Mouse (Mus musculus): Measurements from ENCODE around the gene Cdyl.

Cdyl gene

DNA sequence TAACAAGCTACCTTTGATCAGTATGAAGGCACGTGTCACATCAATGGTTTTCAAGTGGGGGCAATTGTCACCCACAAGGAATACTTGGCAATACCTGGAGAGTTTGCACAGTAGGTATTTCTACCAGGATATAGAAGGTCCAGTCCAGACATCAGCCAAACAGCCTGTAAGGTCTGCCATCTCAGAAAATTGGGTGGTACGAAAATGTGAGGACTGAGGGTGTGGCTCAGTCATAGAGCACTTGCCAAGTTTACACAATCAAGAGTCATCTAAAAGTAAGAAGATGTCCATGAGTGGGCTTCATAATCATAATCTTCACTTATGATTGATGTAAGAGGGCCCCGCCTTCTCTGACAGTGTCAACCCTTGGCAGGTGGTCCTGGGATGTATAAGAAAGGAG lies 29.9 kb downstream of the Cdyl start:
- DNase-seq (ENCODE audit: low spot score in 2 of 2), result no peak

GRCm38 (mm10) chr13:35717658-35718057 lies 58.0 kb downstream of the Cdyl start:
- DNase-seq (ENCODE audit: low spot score in 2 of 2), result no peak

- no peak for DNase-seq (ENCODE audit: low spot score in 2 of 2)
These were observed 59.9 kb downstream of the Cdyl start for GRCm38 (mm10) chr13:35719581-35719980.

DNA sequence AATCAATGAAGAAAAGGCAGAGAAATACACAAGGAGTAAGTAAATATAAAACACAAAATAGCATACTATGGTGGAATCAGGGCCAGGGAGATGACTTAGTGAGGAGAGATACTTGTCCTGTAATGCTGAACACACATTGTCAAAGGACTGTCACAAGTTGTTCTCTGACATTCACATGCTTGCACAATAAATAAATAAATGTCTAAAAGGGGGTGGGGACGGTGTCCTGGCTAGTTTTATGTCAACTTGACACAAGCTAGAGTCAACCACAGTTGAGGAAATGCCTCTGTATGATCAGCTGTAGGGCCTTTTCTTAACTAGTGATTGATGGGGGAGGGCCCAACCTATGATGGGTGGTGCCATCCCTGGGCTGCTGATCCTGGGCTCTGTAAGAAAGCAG lies 63.4 kb downstream of the Cdyl start:
- DNase-seq (ENCODE audit: low spot score in 2 of 2), result no peak

GRCm38 (mm10) chr13:35726025-35726424 lies 66.4 kb downstream of the Cdyl start:
- DNase-seq (ENCODE audit: low spot score in 2 of 2), result no peak

DNA sequence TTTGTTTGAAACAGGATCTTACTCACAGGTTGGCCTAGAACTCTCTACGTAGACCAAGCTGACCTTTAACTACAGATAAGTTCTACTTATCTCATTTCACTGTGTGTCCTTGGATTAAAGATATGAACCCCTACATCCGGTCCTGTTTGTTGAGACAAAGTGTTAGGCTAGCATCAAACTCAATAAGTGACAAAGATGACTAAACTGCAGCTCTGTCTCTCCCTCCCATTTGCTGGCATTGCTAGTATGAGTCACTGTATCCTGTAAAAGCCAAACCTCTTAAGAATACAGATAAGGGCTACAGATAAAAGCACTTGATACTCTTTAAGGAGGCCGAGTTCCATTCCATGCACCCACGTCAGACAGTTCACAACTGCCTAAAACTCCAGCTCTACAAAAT lies 72.5 kb downstream of the Cdyl start:
- no peak for DNase-seq (ENCODE audit: low spot score in 2 of 2)

GRCm38 (mm10) chr13:35732891-35733596 lies 73.4 kb downstream of the Cdyl start:
- DNase-seq (ENCODE audit: low spot score in 2 of 2), result no peak

- DNase-seq (ENCODE audit: low spot score in 2 of 2), result no peak
These were observed 77.9 kb downstream of the Cdyl start for GRCm38 (mm10) chr13:35737565-35737964.

GRCm38 (mm10) chr13:35738210-35738609 lies 78.6 kb downstream of the Cdyl start:
- DNase-seq (ENCODE audit: low spot score in 2 of 2), result no peak

GRCm38 (mm10) chr13:35739473-35739872 lies 79.8 kb downstream of the Cdyl start:
- no peak for DNase-seq (ENCODE audit: low spot score in 2 of 2)

DNA sequence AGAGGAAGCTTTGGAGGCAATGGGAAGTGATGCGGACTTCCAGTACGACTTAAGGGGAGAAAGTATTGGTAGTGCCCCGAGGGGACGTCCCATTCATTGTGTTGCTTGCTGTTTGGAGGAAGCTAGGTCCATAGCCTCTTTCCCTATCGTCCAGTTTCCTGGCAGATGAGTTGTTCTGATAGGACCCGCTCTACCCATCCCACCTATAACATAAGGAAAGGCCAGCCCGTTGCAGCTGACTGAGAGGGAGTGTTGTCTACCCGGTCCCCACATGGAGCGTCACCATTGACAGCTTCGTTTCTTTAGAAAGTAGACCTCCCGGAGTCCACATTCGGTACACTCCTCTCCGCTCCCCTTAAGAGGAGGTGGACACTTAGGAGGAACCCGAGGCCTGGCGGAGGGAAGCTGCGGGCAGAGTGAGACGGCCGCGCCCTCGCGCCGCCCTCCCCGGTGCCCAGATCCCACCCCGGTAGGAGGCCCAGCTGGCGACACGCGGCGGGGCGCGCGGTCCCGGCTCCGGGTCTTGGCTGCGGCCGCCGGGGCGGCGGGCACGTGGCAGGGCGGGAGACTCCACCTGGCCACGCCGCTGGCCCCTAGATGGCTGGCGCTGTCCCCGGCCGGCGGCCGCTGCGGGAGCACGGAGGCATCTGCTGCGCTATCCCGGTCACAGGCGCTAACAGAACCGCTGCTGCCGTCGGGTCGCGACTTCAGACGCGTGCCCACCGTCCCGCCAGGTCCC lies 80.8 kb downstream of the Cdyl start:
- DNase-seq (ENCODE audit: low spot score in 2 of 2), result peak; percentile 79 to 81

DNA sequence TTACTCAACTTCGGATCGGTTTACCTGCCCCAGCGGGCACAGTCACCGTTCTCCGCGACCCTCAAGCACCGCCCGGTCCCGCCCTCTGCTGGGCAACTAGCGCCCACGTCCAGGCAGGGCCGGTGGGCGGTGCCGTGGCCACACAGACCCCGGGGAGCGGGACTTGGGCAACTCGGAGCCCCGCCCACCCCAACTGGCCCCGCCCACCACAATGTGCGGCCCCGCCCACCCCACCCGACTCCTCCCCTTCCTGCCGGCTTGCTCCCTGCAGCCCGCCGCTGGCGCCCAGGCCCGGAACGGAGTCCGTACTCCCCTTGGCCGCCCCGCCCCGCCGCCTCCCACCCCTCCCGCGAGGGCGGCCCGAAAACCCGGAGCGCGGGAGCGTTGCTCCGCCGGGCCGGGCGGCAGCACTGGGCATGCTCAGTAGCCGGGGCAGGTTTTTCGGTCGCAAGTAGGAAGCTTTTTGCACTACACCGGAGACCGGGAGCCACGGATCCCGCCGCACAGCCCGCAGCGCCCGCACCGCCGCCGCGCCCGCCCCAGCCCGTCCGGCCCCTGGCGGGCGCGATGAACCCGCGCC lies 81.5 kb downstream of the Cdyl start:
- peak; percentile 94 for DNase-seq (ENCODE audit: low spot score in 2 of 2)

DNA sequence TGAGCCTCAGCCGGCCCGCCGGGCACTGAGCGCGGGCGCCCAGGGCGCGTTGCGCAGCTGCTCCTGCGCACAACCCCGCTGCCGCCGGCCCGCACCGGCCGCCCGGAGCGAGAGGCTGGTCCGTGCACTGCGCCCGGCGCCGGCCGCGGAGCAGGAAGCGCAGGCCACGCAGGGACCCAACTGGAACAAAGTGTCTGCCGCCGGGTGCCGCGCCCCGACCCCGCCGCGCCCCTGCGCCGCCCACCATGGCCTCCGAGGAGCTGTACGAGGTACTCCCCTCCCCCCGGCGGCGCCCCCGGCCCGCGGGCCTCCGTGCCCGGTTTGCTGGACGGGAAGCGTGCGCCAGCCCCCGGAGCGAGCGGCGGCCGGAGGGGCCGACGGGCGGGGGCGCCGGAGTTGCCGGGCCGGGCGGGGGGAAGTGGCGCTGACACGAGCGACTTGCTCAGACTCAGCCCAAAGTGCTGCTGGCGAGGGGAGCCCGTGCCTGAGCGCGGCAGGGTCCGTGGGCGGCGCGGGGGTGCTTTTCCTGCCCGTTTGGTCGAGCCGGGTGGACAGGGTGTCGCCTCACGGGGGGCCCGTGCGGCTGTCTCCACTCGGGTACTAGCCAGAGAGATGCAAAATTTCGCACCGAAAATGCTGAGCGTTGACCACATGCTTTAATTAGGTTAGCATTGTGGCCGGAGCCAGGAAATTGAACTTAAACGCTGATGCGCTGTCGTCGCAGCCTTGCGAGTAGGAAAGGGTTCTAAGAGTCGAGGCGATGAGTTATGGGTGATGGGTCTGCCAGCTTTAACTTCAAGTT lies 82.2 kb downstream of the Cdyl start:
- peak; percentile 61 to 63 for DNase-seq (ENCODE audit: low spot score in 2 of 2)

GRCm38 (mm10) chr13:35742696-35743095 lies 83.1 kb downstream of the Cdyl start:
- no peak for DNase-seq (ENCODE audit: low spot score in 2 of 2)

GRCm38 (mm10) chr13:35743196-35743595 lies 83.6 kb downstream of the Cdyl start:
- no peak for DNase-seq (ENCODE audit: low spot score in 2 of 2)

DNA sequence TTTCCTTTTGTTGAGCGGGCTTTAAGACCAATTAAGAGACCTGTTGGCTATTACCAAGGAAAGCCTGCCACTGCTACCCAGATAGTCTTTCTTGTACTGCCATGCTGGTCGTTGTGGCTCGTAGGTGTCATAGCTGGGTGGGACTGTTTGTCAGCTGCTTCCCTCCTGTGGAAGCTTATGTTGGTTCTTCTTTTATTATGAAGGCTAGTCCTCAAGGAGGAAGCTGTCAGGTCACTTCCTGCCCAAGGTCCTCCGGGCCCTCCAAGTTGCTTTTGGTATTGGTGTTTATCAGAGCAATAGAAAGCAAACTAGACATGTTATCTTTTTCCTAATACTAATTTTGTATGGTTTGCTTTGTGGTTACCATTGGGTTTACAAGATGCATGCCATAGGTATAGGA lies 89.6 kb downstream of the Cdyl start:
- peak in 1 of 2 experiments; percentile 25 for DNase-seq (ENCODE audit: low spot score in 2 of 2)

GRCm38 (mm10) chr13:35749680-35750079 lies 90.0 kb downstream of the Cdyl start:
- no peak for DNase-seq (ENCODE audit: low spot score in 2 of 2)

DNA sequence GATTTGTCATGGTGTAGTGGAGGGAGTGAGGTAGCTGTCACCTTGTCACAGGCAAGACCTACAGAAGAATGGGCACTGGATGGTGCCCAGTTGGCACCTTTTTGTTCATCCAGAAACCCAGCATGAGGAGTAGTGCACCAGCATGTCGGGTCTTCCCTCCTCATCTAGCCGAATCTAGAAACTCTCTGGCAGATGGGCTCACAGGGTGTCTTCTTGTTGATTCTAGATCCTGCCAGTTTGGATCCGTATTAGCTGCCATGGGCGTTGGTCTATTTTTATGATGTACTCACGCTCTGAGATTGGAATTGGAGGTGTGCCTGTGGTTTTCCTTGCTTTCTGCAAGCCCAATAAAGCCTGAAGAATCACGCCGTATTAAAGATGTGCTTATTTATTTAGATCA lies 92.4 kb downstream of the Cdyl start:
- no peak for DNase-seq (ENCODE audit: low spot score in 2 of 2)

DNA sequence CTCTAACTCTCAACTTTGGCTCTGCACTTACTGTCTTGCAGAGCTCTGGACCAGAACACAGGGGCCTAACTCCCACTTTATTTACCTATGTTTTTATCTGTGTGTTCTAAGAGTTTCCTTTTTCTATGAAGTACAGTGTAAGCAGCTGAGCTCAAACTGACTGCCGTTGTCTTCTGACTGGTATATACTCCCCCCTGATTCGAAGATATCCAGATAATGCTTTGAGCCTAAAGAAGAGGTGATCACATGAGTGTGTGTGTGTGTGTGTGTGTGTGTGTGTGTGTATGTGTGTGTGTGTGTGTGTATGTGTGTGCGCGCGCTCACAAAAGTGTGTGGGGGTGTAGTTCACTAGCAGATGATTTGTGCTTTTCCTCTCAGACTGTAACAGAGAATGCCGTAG lies 95.4 kb downstream of the Cdyl start:
- no peak for DNase-seq (ENCODE audit: low spot score in 2 of 2)

GRCm38 (mm10) chr13:35755655-35756283 lies 96.1 kb downstream of the Cdyl start:
- no peak for DNase-seq (ENCODE audit: low spot score in 2 of 2)

Measured in spleen, postnatal 36 days (tissue).